Comparison of ENCODE assay signal across 8 mouse cellular contexts in the genomic region with DNA sequence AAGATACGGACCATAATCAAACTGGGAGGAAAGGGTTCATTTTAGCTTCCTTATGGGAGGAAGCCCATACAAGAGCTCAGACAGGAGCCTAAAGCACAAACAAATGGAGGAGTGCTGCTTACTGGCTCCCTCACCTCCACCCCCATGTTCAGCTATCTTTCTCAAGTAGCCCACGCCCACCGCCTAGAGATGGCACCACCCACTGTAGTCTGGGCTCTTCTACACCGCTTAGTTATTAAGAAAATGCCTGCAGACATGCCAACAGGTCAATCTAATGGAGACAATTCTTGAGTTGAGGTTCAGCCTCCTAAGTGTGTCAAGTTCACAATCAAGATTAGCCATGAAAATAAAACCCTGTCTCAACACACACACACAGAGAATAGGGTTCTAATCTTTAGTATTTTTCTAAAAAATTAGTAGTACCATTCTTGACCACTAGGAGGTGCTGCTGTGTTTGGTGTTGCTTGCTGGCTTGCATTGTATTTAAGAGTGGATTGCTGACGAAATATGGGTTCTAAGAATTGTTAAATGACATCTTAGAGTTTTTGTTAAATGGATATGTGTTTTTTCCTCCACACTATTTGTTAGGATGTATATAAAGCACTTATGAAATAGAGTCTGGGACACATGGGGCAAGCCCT. TPM values are rescaled to one million over a fixed set of nuclear protein-coding genes. Genes with fewer than 3 reads are reported as not detected.
DNase-seq lines count a peak whose midpoint lies in the region; ATAC-seq and TF ChIP-seq lines count a peak whose summit lies in the region.

No protein-coding gene starts in this region.

- no peak overlapping the region for H3K4me2 ChIP-seq in heart, postnatal 0 days (ENCODE audit: low read depth, low read length)

- TF ChIP-seq CTCF in heart, postnatal 0 days (IDR thresholded peaks at IDR 0.05; ENCODE audit: low read depth) = peak; percentile 78

- peak; percentile 12 for DNase-seq in heart, postnatal 0 days (ENCODE audit: low spot score)
- DNase-seq in heart, postnatal 25 days (ENCODE audit: low spot score) = no peak
- DNase-seq in B cell, adult 2 months = peak; percentile 4 to 11
- peak; percentile 72 for DNase-seq in induced T-regulatory cell, adult 2 months (ENCODE audit: low read depth)
- no peak for DNase-seq in kidney, postnatal 25 days
- no peak for DNase-seq in heart, postnatal 4 days
- DNase-seq in spleen, postnatal 10 days (ENCODE audit: low spot score in 2 of 2) = no peak

- H3K9me3 ChIP-seq in heart, postnatal 0 days (replicated peaks; ENCODE audit: control insufficient read depth, low read length) = no peaks in the 10 kb centered on the region

- no peak overlapping the region for H3K9ac ChIP-seq in heart, postnatal 0 days (replicated peaks; ENCODE audit: low read depth, low read length)

- TF ChIP-seq EP300 in heart, postnatal 0 days (IDR thresholded peaks at IDR 0.05; ENCODE audit: low read depth) = no peak

- H3K27ac ChIP-seq in heart, postnatal 0 days (ENCODE audit: low read depth) = no peak overlapping the region

- H3K36me3 ChIP-seq in heart, postnatal 0 days (replicated peaks; ENCODE audit: control insufficient read depth, insufficient read depth, low read length) = peaks cover 12% of the 10 kb centered on the region

- H3K27me3 ChIP-seq in heart, postnatal 0 days (ENCODE audit: control insufficient read depth, insufficient read depth, low read length) = no peaks in the 10 kb centered on the region

- H3K4me1 ChIP-seq in heart, postnatal 0 days (ENCODE audit: control insufficient read depth, insufficient read depth) = no peaks in the 10 kb centered on the region

- WGBS in heart, postnatal 0 days = 68% methylated on average over 5 of the region's 5 CpGs

- no peak overlapping the region for H3K4me3 ChIP-seq in heart, postnatal 0 days (ENCODE audit: low read depth, low read length)

- ATAC-seq in heart, postnatal 0 days (ENCODE audit: insufficient read depth, low read depth) = no peak
- ATAC-seq in activated CD4-positive, CD25-positive, alpha-beta regulatory T cell, adult 4 months = peak; percentile 54

- intact Hi-C loops in heart, postnatal 25 days (cut with DNase I) = loop anchor here (5.0 to 10.0 kb wide), 3 partner anchors 264 to 544 kb away; a partner anchor contains a TSS

RNA-seq across cellular contexts. Expression of a gene that starts 6.3 kb away (rescaled TPM):
- total RNA-seq in heart, postnatal 0 days (2014; rRNA removed; ENCODE audit: low replicate concordance) = 12.6 and 14.5 TPM in 2 replicates
- 12.9 and 13.9 TPM in 2 replicates for polyA plus RNA-seq in heart, postnatal 0 days (2015; fragmentation: Nextera tagmentation; extraction: Ambion mirVana)
- 10 to 100 TPM; 13.1 to 14.4 TPM for total RNA-seq in heart, postnatal 25 days (2021)
- polyA plus RNA-seq in activated CD4-positive, CD25-positive, alpha-beta regulatory T cell, adult 4 months (2017; shearing (Covaris generic)) = 10 to 100 TPM; 28.3 to 31.8 TPM
- total RNA-seq in heart, postnatal 4 days (2021) = 10 to 100 TPM; 14.6 to 14.7 TPM

RNA-seq across cellular contexts. Expression of a gene that starts 29.4 kb away (rescaled TPM):
- total RNA-seq in heart, postnatal 0 days (2014; rRNA removed; ENCODE audit: low replicate concordance) = not detected in 2 replicates
- 0.12 TPM in 1 of 2 replicates, not detected in the other for polyA plus RNA-seq in heart, postnatal 0 days (2015; fragmentation: Nextera tagmentation; extraction: Ambion mirVana)
- not detected for total RNA-seq in heart, postnatal 25 days (2021)
- under 1 TPM in 1 of 2 experiments, not detected in 1; 0.15 TPM for polyA plus RNA-seq in activated CD4-positive, CD25-positive, alpha-beta regulatory T cell, adult 4 months (2017; shearing (Covaris generic))
- total RNA-seq in heart, postnatal 4 days (2021) = under 1 TPM; 0.12 to 0.16 TPM

RNA-seq across cellular contexts. Expression of a gene that starts 29.4 kb away (rescaled TPM):
- 0.95 and 8.1 TPM in 2 replicates for total RNA-seq in heart, postnatal 0 days (2014; rRNA removed; ENCODE audit: low replicate concordance)
- 31.1 and 31.7 TPM in 2 replicates for polyA plus RNA-seq in heart, postnatal 0 days (2015; fragmentation: Nextera tagmentation; extraction: Ambion mirVana)
- total RNA-seq in heart, postnatal 25 days (2021) = 10 to 100 TPM; 11.1 to 11.2 TPM
- 1 to 10 TPM; 3.8 to 4.8 TPM for polyA plus RNA-seq in activated CD4-positive, CD25-positive, alpha-beta regulatory T cell, adult 4 months (2017; shearing (Covaris generic))
- total RNA-seq in heart, postnatal 4 days (2021) = 10 to 100 TPM; 11.7 to 12.1 TPM

Comparison
In these comparisons a context has a peak if more than half of its experiments do, and no peak if none do; other contexts are left out.
1. DNase-seq: peak in heart, postnatal 0 days (single experiment), B cell, adult 2 months (2 of 2) and induced T-regulatory cell, adult 2 months (single experiment); none in heart, postnatal 25 days (single experiment), kidney, postnatal 25 days (0 of 2), heart, postnatal 4 days (single experiment) and spleen, postnatal 10 days (0 of 2).